Mouse (Mus musculus) heart, postnatal 0 days (tissue): ENCODE data around the gene Olfr104-ps. TPM values are rescaled to one million over a fixed set of nuclear protein-coding genes. Genes with fewer than 3 reads are reported as not detected.

ENCODE experiments used
- ATAC-seq: fragments of 200-750 bp; cut with Nextera tagmentation; 2 replicates; pipeline ENCODE4 v1.8.0; 2017; ENCODE audit warnings: low read depth, moderate number of reproducible peaks, moderate library complexity; ENCODE audit not compliant: insufficient read depth
- DNase-seq: peaks from one replicate; pipeline ENCODE4 v3.0.0-alpha.2; 2016; ENCODE audit warnings: low spot score
- H3K27ac ChIP-seq: fragments of 300-500 bp; sonication (generic); 2 replicates; pipeline ENCODE4 v1.5.1; 2014; ENCODE audit warnings: low read depth, mild to moderate bottlenecking
- H3K27me3 ChIP-seq: fragments of 300-500 bp; sonication (generic); 2 replicates; pipeline ENCODE4 v1.6.1; 2014; ENCODE audit warnings: low read length, mixed read lengths; ENCODE audit not compliant: control insufficient read depth, insufficient read depth
- H3K36me3 ChIP-seq: fragments of 300-500 bp; sonication (generic); replicated peaks from 2 replicates; pipeline ENCODE4 v1.6.1; 2014; ENCODE audit warnings: low read length, mixed read lengths; ENCODE audit not compliant: control insufficient read depth, insufficient read depth
- H3K4me1 ChIP-seq: fragments of 300-500 bp; sonication (generic); 2 replicates; pipeline ENCODE4 v1.6.1; 2014; ENCODE audit warnings: antibody characterized with exemption; ENCODE audit not compliant: control insufficient read depth, insufficient read depth
- H3K4me2 ChIP-seq: fragments of 300-500 bp; sonication (generic); 2 replicates; pipeline ENCODE4 v1.6.1; 2014; ENCODE audit warnings: low read depth, mild to moderate bottlenecking, low read length, moderate library complexity
- H3K4me3 ChIP-seq: fragments of 300-500 bp; sonication (generic); 2 replicates; pipeline ENCODE4 v1.5.1; 2014; ENCODE audit warnings: low read depth, low read length
- H3K9ac ChIP-seq: fragments of 300-500 bp; sonication (generic); replicated peaks from 2 replicates; pipeline ENCODE4 v1.6.1; 2014; ENCODE audit warnings: low read depth, low read length, mixed read lengths
- H3K9me3 ChIP-seq: fragments of 300-500 bp; sonication (generic); replicated peaks from 2 replicates; pipeline ENCODE4 v1.6.1; 2016; ENCODE audit warnings: low read length; ENCODE audit not compliant: control insufficient read depth
- CTCF ChIP-seq: IDR thresholded peaks from 2 replicates; pipeline ENCODE4 v1.5.1; 2016; ENCODE audit warnings: antibody characterized with exemption, control low read depth, low read depth
- EP300 ChIP-seq: IDR thresholded peaks from 2 replicates; pipeline ENCODE4 v1.6.1; 2016; ENCODE audit warnings: antibody characterized with exemption, low read depth
- WGBS: fragments of 180-500 bp; shearing (Covaris S2); extraction: QIAGEN DNeasy Blood & Tissue Kit; methylation state at CpG from one replicate; pipeline ENCODE4 v1.1.7; 2014; 5-methylcytosine and 5-hydroxymethylcytosine counted together
- polyA plus RNA-seq: library from polyadenylated mRNA; unstranded; fragments of >200 nt; fragmentation: Nextera tagmentation; extraction: Ambion mirVana; gene quantifications from 2 replicates; pipeline ENCODE4 v1.2.1, GENCODE M21; 2015
- total RNA-seq: library from RNA; depleted of rRNA; stranded (reverse); fragments of >200 nt; gene quantifications from 2 replicates; pipeline ENCODE4 v1.2.3, GENCODE M21; 2014; ENCODE audit warnings: low replicate concordance; rRNA removed

The Olfr104-ps gene
- total and polyA plus RNA-seq, 2 experiments from 2014 or later, result not detected

GRCm38 (mm10) chr17:37398926-37399325 is 39.5 kb downstream of the Olfr104-ps start, which contains the start of gene Olfr107:
Gene Olfr107, plus strand, starts transcription at chr17:37399226.
- DNase-seq, result no peak
- WGBS, result 63% methylated on average over 3 of the region's 3 CpGs
- no peaks in the 10 kb centered on the region for H3K36me3 ChIP-seq
- no peak within 1 kb of the TSS for H3K27ac ChIP-seq
- no peaks in the 10 kb centered on the region for H3K4me1 ChIP-seq
- H3K9ac ChIP-seq, result no peak within 1 kb of the TSS
- ATAC-seq, result no peak
- TF ChIP-seq EP300 (no peak), CTCF (no peak)
- H3K27me3 ChIP-seq, result no peaks in the 10 kb centered on the region
- no peak within 1 kb of the TSS for H3K4me3 ChIP-seq
- H3K4me2 ChIP-seq, result no peak within 1 kb of the TSS
- H3K9me3 ChIP-seq, result no peaks in the 10 kb centered on the region

- peaks cover 2% of the 10 kb centered on the region; the same call in 1 of the 2 replicates for H3K9me3 ChIP-seq
- H3K4me1 ChIP-seq, result no peaks in the 10 kb centered on the region
- no peak overlapping the region for H3K4me3 ChIP-seq
- DNase-seq, result no peak
- H3K36me3 ChIP-seq, result no peaks in the 10 kb centered on the region
- ATAC-seq, result no peak
- H3K27me3 ChIP-seq, result no peaks in the 10 kb centered on the region
- H3K4me2 ChIP-seq, result no peak overlapping the region
- H3K27ac ChIP-seq, result no peak overlapping the region
- H3K9ac ChIP-seq, result no peak overlapping the region
- TF ChIP-seq CTCF (no peak), EP300 (no peak)
These were observed 54.0 kb downstream of the Olfr104-ps start for GRCm38 (mm10) chr17:37413380-37413779.

Other genes starting within 250 kb of the Olfr104-ps start
- gene Olfr92, start 239.5 kb upstream of the Olfr104-ps start, total RNA-seq, result not detected in 2 replicates
- gene Olfr92, start 239.5 kb upstream of the Olfr104-ps start, polyA plus RNA-seq, result not detected in 2 replicates
- gene Olfr93, start 198.1 kb upstream of the Olfr104-ps start, total RNA-seq, result not detected in 2 replicates
- gene Olfr93, start 198.1 kb upstream of the Olfr104-ps start, polyA plus RNA-seq, result not detected in 2 replicates
- gene Ubd, start 165.7 kb upstream of the Olfr104-ps start, total RNA-seq, result not detected in 2 replicates
- not detected in 2 replicates for gene Ubd, start 165.7 kb upstream of the Olfr104-ps start, polyA plus RNA-seq
- not detected in 2 replicates for gene Olfr94, start 158.6 kb upstream of the Olfr104-ps start, total RNA-seq
- not detected in 2 replicates for gene Olfr94, start 158.6 kb upstream of the Olfr104-ps start, polyA plus RNA-seq
- not detected in 2 replicates for gene Olfr95, start 146.5 kb upstream of the Olfr104-ps start, total RNA-seq
- gene Olfr95, start 146.5 kb upstream of the Olfr104-ps start, polyA plus RNA-seq, result not detected in 2 replicates
- gene Olfr96, start 139.4 kb upstream of the Olfr104-ps start, total RNA-seq, result not detected in 2 replicates
- not detected in 2 replicates for gene Olfr96, start 139.4 kb upstream of the Olfr104-ps start, polyA plus RNA-seq
- gene Olfr97, start 122.3 kb upstream of the Olfr104-ps start, total RNA-seq, result not detected in 2 replicates
- not detected in 2 replicates for gene Olfr97, start 122.3 kb upstream of the Olfr104-ps start, polyA plus RNA-seq
- gene Olfr98, start 95.8 kb upstream of the Olfr104-ps start, total RNA-seq, result not detected in 2 replicates
- not detected in 2 replicates for gene Olfr98, start 95.8 kb upstream of the Olfr104-ps start, polyA plus RNA-seq
- 0.42 and 0.43 TPM in 2 replicates for gene H2-M3, start 89.4 kb upstream of the Olfr104-ps start, total RNA-seq
- gene H2-M3, start 89.4 kb upstream of the Olfr104-ps start, polyA plus RNA-seq, result 2.6 and 2.9 TPM in 2 replicates
- not detected in 2 replicates for gene Olfr99, start 76.1 kb upstream of the Olfr104-ps start, total RNA-seq
- not detected in 2 replicates for gene Olfr99, start 76.1 kb upstream of the Olfr104-ps start, polyA plus RNA-seq
- not detected in 2 replicates for gene Olfr101, start 55.3 kb upstream of the Olfr104-ps start, total RNA-seq
- not detected in 2 replicates for gene Olfr101, start 55.3 kb upstream of the Olfr104-ps start, polyA plus RNA-seq
- not detected in 2 replicates for gene Olfr102, start 42.5 kb upstream of the Olfr104-ps start, total RNA-seq
- not detected in 2 replicates for gene Olfr102, start 42.5 kb upstream of the Olfr104-ps start, polyA plus RNA-seq
- not detected in 2 replicates for gene Olfr103, start 19.9 kb upstream of the Olfr104-ps start, total RNA-seq
- not detected in 2 replicates for gene Olfr103, start 19.9 kb upstream of the Olfr104-ps start, polyA plus RNA-seq
- gene Olfr105-ps, start 19.5 kb downstream of the Olfr104-ps start, total RNA-seq, result not detected in 2 replicates
- gene Olfr105-ps, start 19.5 kb downstream of the Olfr104-ps start, polyA plus RNA-seq, result not detected in 2 replicates
- gene Olfr106-ps, start 30.8 kb downstream of the Olfr104-ps start, total RNA-seq, result not detected in 2 replicates
- gene Olfr106-ps, start 30.8 kb downstream of the Olfr104-ps start, polyA plus RNA-seq, result not detected in 2 replicates
- gene Olfr107, start 39.6 kb downstream of the Olfr104-ps start, total RNA-seq, result not detected in 2 replicates
- not detected in 2 replicates for gene Olfr107, start 39.6 kb downstream of the Olfr104-ps start, polyA plus RNA-seq
- not detected in 2 replicates for gene Olfr108, start 85.9 kb downstream of the Olfr104-ps start, total RNA-seq
- gene Olfr108, start 85.9 kb downstream of the Olfr104-ps start, polyA plus RNA-seq, result not detected in 2 replicates
- not detected in 2 replicates for gene Olfr109, start 99.3 kb downstream of the Olfr104-ps start, total RNA-seq
- not detected in 2 replicates for gene Olfr109, start 99.3 kb downstream of the Olfr104-ps start, polyA plus RNA-seq
- not detected in 2 replicates for gene H2-M2, start 124.0 kb downstream of the Olfr104-ps start, total RNA-seq
- gene H2-M2, start 124.0 kb downstream of the Olfr104-ps start, polyA plus RNA-seq, result not detected in 2 replicates
- gene Olfr110, start 132.9 kb downstream of the Olfr104-ps start, total RNA-seq, result not detected in 2 replicates
- gene Olfr110, start 132.9 kb downstream of the Olfr104-ps start, polyA plus RNA-seq, result not detected in 2 replicates
- gene Olfr111, start 148.4 kb downstream of the Olfr104-ps start, total RNA-seq, result not detected in 2 replicates
- not detected in 2 replicates for gene Olfr111, start 148.4 kb downstream of the Olfr104-ps start, polyA plus RNA-seq
- gene Olfr112, start 209.9 kb downstream of the Olfr104-ps start, total RNA-seq, result not detected in 2 replicates
- gene Olfr112, start 209.9 kb downstream of the Olfr104-ps start, polyA plus RNA-seq, result not detected in 2 replicates
- not detected in 2 replicates for gene Olfr113, start 218.1 kb downstream of the Olfr104-ps start, total RNA-seq
- gene Olfr113, start 218.1 kb downstream of the Olfr104-ps start, polyA plus RNA-seq, result not detected in 2 replicates
- not detected in 2 replicates for gene Olfr114, start 233.2 kb downstream of the Olfr104-ps start, total RNA-seq
- gene Olfr114, start 233.2 kb downstream of the Olfr104-ps start, polyA plus RNA-seq, result not detected in 2 replicates